Mouse (Mus musculus) urinary bladder, postnatal 36 days (tissue): Measurements from ENCODE around the gene Bmp3.

Experiments
- DNase-seq, 2 experiments: peaks; one replicate each; pipeline ENCODE4 v3.0.0; 2022; ENCODE audit warnings: low spot score in 2 of 2, mixed read lengths in 1 of 2

Bmp3 gene

DNA sequence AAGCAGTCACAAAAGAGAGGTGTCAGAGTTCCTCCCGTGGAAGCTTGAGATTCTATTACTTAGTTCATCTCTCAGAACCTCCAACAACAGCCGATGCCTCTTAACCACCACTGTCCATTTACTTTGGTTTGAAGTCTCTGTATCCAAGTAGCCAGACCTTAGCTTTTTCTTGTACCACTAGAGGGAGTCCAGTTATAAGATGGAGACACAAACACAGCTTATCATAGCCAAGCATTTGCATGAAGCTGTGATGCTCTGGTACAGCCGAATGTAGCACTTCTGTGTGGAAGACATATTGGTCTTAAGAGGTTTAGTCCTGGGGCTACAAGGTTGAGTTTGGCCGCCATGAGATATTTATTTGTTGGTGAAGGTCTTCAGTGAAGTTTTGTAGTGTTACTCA is 48.1 kb downstream of the Bmp3 start:
- DNase-seq = no peak

DNA sequence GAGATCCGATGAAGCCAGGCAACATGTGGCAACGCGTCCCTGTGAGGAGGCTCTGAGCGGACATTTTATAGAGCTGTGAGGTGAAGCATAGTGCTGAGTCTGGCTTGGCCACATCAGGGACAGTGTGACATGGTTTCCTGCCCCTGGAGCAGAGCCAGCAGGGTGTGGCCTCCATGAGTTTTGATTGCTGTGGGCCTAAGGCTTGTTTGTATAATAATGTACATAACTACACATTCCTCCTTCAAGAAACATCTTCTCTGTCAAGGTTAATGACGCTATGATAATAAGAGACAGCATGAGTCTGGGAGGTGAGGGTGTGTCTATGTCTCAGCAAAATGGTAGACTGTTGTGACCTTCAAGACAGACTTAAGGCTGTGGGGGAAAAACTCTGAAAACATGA is 64.5 kb downstream of the Bmp3 start:
- no peak for DNase-seq

- no peak for DNase-seq
Observed at GRCm38 (mm10) chr5:98921608-98922007, 67.4 kb downstream of the Bmp3 start.

GRCm38 (mm10) chr5:98922921-98923320 is 68.7 kb downstream of the Bmp3 start:
- DNase-seq = no peak
